Mouse (Mus musculus) kidney, embryonic 14.5 days (tissue): ENCODE results near the gene Ehmt1. TPM values are rescaled to one million over a fixed set of nuclear protein-coding genes. Genes with fewer than 3 reads are reported as not detected.
"Not testable (repeated sequence)": the region's sequence is repeated elsewhere in the genome, so short reads cannot be mapped to it uniquely, and the experiment has no call there.

ENCODE experiments used
- ATAC-seq: fragments of 200-750 bp; cut with Nextera tagmentation; 2 replicates; pipeline ENCODE4 v1.8.0; 2017; ENCODE audit warnings: moderate number of reproducible peaks, mild to moderate bottlenecking, moderate TSS enrichment, moderate library complexity; ENCODE audit not compliant: low FRiP score, low TSS enrichment
- H3K27ac ChIP-seq: fragments of 300-500 bp; sonication (generic); 2 replicates; pipeline ENCODE4 v1.5.1; 2014; ENCODE audit warnings: low read depth, mild to moderate bottlenecking, low read length, moderate library complexity, mixed read lengths
- H3K27me3 ChIP-seq: fragments of 300-500 bp; sonication (generic); 2 replicates; pipeline ENCODE4 v1.6.1; 2014; ENCODE audit warnings: mild to moderate bottlenecking, low read length; ENCODE audit not compliant: control insufficient read depth, insufficient read depth
- H3K36me3 ChIP-seq: fragments of 300-500 bp; sonication (generic); 2 replicates; pipeline ENCODE4 v1.6.1; 2014; ENCODE audit warnings: low read length, mixed read lengths; ENCODE audit not compliant: control insufficient read depth, insufficient read depth
- H3K4me1 ChIP-seq: fragments of 300-500 bp; sonication (generic); 2 replicates; pipeline ENCODE4 v1.6.1; 2014; ENCODE audit warnings: low read length, mixed read lengths; ENCODE audit not compliant: control insufficient read depth, insufficient read depth
- H3K4me2 ChIP-seq: fragments of 300-500 bp; sonication (generic); replicated peaks from 2 replicates; pipeline ENCODE4 v1.6.1; 2014; ENCODE audit warnings: low read depth, mild to moderate bottlenecking, low read length
- H3K4me3 ChIP-seq: fragments of 300-500 bp; sonication (generic); 2 replicates; pipeline ENCODE4 v1.5.1; 2014; ENCODE audit warnings: mild to moderate bottlenecking, low read length
- H3K9ac ChIP-seq: fragments of 300-500 bp; sonication (generic); 2 replicates; pipeline ENCODE4 v1.6.1; 2014; ENCODE audit warnings: low read depth, mild to moderate bottlenecking, low read length, moderate library complexity
- H3K9me3 ChIP-seq: fragments of 300-500 bp; sonication (generic); 2 replicates; pipeline ENCODE4 v1.6.1; 2016; ENCODE audit warnings: low read length; ENCODE audit not compliant: control insufficient read depth
- WGBS: fragments of 180-500 bp; shearing (Covaris S2); extraction: QIAGEN DNeasy Blood & Tissue Kit; methylation state at CpG from one replicate; pipeline ENCODE4 v1.1.7; 2014; 5-methylcytosine and 5-hydroxymethylcytosine counted together
- polyA plus RNA-seq: library from polyadenylated mRNA; unstranded; fragments of >200 nt; fragmentation: Nextera tagmentation; extraction: Ambion mirVana; gene quantifications from 2 replicates; pipeline ENCODE4 v1.2.1, GENCODE M21; 2014

Ehmt1 gene
- 61.3 and 101 TPM in 2 replicates for polyA plus RNA-seq

- no peaks in the 10 kb centered on the region for H3K36me3 ChIP-seq
- WGBS: under 1% methylated on average over 65 of the region's 112 CpGs
Measured at GRCm38 (mm10) chr2:24918930-24919838, at the start of gene Ehmt1. TSS of gene Ehmt1 (minus strand) at chr2:24919614.

GRCm38 (mm10) chr2:24962304-24963000 is 43.0 kb upstream of the Ehmt1 start, which contains the start of gene Dph7:
TSS of gene Dph7 (plus strand) at chr2:24962400.
- ATAC-seq: peak; percentile 81
- WGBS: under 1% methylated on average over 28 of the region's 28 CpGs
- H3K4me2 ChIP-seq: peak within 1 kb of the TSS; percentile 52
- H3K4me3 ChIP-seq: peak within 1 kb of the TSS; percentile 87
- H3K4me1 ChIP-seq: peaks cover 5% of the 10 kb centered on the region; the same call in 1 of the 2 replicates
- no peaks in the 10 kb centered on the region for H3K27me3 ChIP-seq
- peak within 1 kb of the TSS; percentile 78 for H3K9ac ChIP-seq
- no peaks in the 10 kb centered on the region for H3K9me3 ChIP-seq
- H3K27ac ChIP-seq: no peak within 1 kb of the TSS
- peaks cover 50% of the 10 kb centered on the region for H3K36me3 ChIP-seq

More at GRCm38 (mm10) chr2:24918930-24919838, at the start of gene Ehmt1:
- Histone ChIP-seq H3K27me3 (no peaks in the 10 kb centered on the region), H3K27ac (peak within 1 kb of the TSS; percentile 90), H3K4me3 (peak within 1 kb of the TSS; percentile 72), H3K4me2 (peak within 1 kb of the TSS; percentile 71), H3K4me1 (peaks cover 9% of the 10 kb centered on the region), H3K9ac (peak within 1 kb of the TSS; percentile 91), H3K9me3 (no peaks in the 10 kb centered on the region)
- peak; percentile 99 for ATAC-seq

- Histone ChIP-seq H3K36me3 (peaks cover 49% of the 10 kb centered on the region), H3K9me3 (no peaks in the 10 kb centered on the region), H3K27me3 (no peaks in the 10 kb centered on the region), H3K4me1 (peaks cover 5% of the 10 kb centered on the region; the same call in 1 of the 2 replicates), H3K4me2 (no peak overlapping the region), H3K4me3 (no peak overlapping the region), H3K9ac (no peak overlapping the region), H3K27ac (no peak overlapping the region)
- 28% methylated on average over 3 of the region's 3 CpGs for WGBS
- ATAC-seq: 0 out of 2 replicates have a peak, but pooled peaks have one; percentile 34
Measured at GRCm38 (mm10) chr2:24960910-24961309, 41.5 kb upstream of the Ehmt1 start.

GRCm38 (mm10) chr2:24952537-24953055 is 33.2 kb upstream of the Ehmt1 start:
- no peak overlapping the region for H3K9ac ChIP-seq
- H3K4me1 ChIP-seq: peaks cover 7% of the 10 kb centered on the region; the same call in 1 of the 2 replicates
- H3K4me2 ChIP-seq: no peak overlapping the region
- no peak for ATAC-seq
- no peaks in the 10 kb centered on the region for H3K27me3 ChIP-seq
- 91% methylated on average over 4 of the region's 4 CpGs for WGBS
- H3K27ac ChIP-seq: no peak overlapping the region
- peaks cover 53% of the 10 kb centered on the region for H3K36me3 ChIP-seq
- H3K9me3 ChIP-seq: no peaks in the 10 kb centered on the region
- H3K4me3 ChIP-seq: no peak overlapping the region

- H3K36me3 ChIP-seq: peaks cover 36% of the 10 kb centered on the region
- H3K9ac ChIP-seq: peak overlapping the region; percentile 95
- H3K27ac ChIP-seq: peak overlapping the region; percentile 67
- no peaks in the 10 kb centered on the region for H3K9me3 ChIP-seq
- no peak; the same call in 1 of the 2 replicates for ATAC-seq
- H3K4me2 ChIP-seq: peak overlapping the region; percentile 89
- under 1% methylated on average over 31 of the region's 31 CpGs for WGBS
- H3K4me1 ChIP-seq: peaks cover 7% of the 10 kb centered on the region; the same call in 1 of the 2 replicates
- H3K27me3 ChIP-seq: no peaks in the 10 kb centered on the region
- H3K4me3 ChIP-seq: peak overlapping the region; percentile 98
Measured at GRCm38 (mm10) chr2:24950189-24950535, 30.7 kb upstream of the Ehmt1 start.

GRCm38 (mm10) chr2:24949421-24950188 is 30.2 kb upstream of the Ehmt1 start, which contains the start of gene Zmynd19:
TSS of gene Zmynd19 (plus strand) at chr2:24949792.
- Histone ChIP-seq H3K27ac (peak within 1 kb of the TSS; percentile 67), H3K27me3 (no peaks in the 10 kb centered on the region), H3K9ac (peak within 1 kb of the TSS; percentile 95), H3K4me2 (peak within 1 kb of the TSS; percentile 89), H3K36me3 (peaks cover 30% of the 10 kb centered on the region), H3K4me3 (peak within 1 kb of the TSS; percentile 98), H3K4me1 (peaks cover 7% of the 10 kb centered on the region; the same call in 1 of the 2 replicates), H3K9me3 (no peaks in the 10 kb centered on the region)
- ATAC-seq: peak; percentile 99
- under 1% methylated on average over 103 of the region's 108 CpGs for WGBS

- 39% methylated on average over 2 of the region's 2 CpGs for WGBS
- not testable (repeated sequence) for H3K4me2 ChIP-seq
Measured at GRCm38 (mm10) chr2:24944304-24944703, 24.9 kb upstream of the Ehmt1 start.

GRCm38 (mm10) chr2:24942092-24942491 is 22.7 kb upstream of the Ehmt1 start:
- Histone ChIP-seq H3K9ac (no peak overlapping the region), H3K36me3 (no peaks in the 10 kb centered on the region), H3K4me2 (no peak overlapping the region), H3K27me3 (no peaks in the 10 kb centered on the region), H3K4me3 (no peak overlapping the region), H3K4me1 (no peaks in the 10 kb centered on the region), H3K9me3 (no peaks in the 10 kb centered on the region), H3K27ac (no peak overlapping the region)
- ATAC-seq: no peak
- 66% methylated on average over 4 of the region's 4 CpGs for WGBS

More at GRCm38 (mm10) chr2:24944304-24944703, 24.9 kb upstream of the Ehmt1 start:
- not testable (repeated sequence) for ATAC-seq, H3K4me3 ChIP-seq, H3K36me3 ChIP-seq, H3K9me3 ChIP-seq, H3K9ac ChIP-seq, H3K27me3 ChIP-seq, H3K4me1 ChIP-seq, H3K27ac ChIP-seq
